Mouse (Mus musculus) T-cell, adult 2 months (primary cell): Measurements from ENCODE around the gene Hspb2.

ENCODE experiments used
- DNase-seq: peaks from one replicate; pipeline ENCODE4 v3.0.0; 2022; ENCODE audit warnings: low spot score

Gene Hspb2

DNA sequence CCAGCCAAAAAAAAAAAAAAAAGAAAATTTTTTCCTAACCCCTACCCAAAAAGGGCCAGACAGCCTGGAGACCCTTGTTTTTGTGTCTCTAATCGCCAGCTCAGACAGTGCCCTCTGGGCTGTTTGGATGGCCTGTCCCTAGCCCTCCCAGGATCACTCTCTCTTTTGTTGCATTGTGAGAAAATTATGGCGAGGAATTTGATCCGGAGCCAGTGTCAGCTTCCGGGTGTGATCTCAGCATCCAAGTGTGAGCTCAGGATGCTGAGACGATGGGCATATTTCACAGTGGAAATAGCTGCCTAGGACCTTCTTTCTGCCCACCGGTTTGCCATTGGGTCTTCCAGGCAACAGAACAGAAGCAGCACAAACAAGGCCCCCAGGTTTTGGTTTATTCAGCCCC lies 1.4 kb downstream of the Hspb2 start:
- DNase-seq = no peak

DNA sequence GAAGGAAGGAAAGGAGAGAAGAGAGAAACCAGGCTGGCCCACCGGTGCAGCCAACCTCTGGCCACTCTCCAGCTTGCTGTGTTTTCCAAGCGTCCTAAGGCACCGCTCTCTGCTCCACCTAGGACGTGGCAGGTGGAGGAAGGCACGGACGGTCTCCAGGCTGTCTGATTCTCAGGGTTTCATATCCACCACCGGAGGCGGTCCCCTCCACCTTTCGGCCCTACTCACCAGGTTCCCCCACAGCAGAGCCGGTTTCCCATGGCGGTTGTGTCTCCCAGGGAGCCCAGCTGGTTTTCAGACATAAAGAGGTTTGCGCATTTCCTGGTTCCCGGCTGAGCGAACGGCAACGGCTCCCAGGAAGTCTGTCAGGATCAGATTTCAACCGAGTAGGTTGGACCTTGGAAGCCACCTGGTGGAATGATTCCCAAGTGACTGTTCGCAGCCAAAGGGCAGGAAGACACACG lies 5.9 kb downstream of the Hspb2 start, which contains the start of gene 2310030G06Rik:
2310030G06Rik (minus strand) TSS at position 323 of the 464 bp plus-strand sequence.
- DNase-seq = no peak

DNA sequence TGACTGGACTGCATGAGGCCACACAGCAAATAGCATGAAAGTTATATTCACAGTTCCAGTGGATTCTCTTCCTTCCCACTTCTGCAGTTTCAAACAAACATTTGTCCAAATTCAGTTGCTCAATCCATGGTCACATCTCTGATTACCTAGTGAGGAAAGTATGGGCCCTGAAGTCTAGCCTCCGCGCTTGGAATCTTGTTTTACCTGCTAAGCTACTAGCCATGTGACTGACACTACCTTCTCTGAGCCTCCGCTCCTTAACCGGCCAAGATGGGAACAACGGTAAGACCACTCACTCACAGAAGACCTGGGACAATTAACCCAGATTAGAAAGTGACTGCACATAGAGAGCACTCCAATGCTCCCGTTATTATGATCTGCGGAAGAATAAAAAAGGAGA lies 6.3 kb downstream of the Hspb2 start:
- DNase-seq = no peak

DNA sequence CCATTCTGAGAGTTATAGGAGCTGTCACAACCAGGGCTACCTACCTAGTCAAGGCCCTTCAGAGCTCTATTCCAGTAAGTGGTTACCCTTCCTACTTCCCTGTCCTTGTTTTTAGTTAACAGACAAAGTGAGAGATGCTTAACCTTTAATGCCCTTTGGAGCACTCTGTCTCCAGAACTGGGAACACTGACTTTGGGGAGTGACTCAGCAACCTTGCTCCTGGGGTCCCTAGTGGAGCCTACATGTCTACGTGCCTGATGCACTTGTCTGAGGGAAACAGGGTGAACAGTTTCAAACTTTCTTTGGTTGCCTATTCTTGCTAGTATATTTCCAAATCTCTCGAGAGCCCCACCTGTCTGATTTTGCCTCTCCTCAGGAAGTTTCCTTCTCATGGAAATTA lies 9.4 kb downstream of the Hspb2 start:
- no peak for DNase-seq

DNA sequence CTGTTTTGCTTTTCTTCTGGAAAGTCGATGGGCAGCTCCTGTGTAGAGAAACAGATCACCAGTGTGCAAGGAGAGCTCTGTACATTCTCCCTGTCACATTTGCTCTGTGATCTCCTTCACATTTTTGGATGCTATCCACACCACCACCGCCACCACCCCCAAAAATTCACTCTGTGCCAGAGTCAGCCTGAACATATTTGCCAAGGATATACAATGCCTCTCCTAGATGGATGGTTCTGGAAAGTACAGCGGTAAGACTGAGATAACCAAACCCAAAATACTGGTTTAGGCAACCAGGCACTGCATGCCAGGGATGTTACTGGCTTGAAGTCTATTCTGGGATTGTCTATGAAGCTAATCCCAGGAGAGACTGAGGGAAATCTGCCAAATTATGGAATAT lies 9.9 kb downstream of the Hspb2 start:
- no peak for DNase-seq

DNA sequence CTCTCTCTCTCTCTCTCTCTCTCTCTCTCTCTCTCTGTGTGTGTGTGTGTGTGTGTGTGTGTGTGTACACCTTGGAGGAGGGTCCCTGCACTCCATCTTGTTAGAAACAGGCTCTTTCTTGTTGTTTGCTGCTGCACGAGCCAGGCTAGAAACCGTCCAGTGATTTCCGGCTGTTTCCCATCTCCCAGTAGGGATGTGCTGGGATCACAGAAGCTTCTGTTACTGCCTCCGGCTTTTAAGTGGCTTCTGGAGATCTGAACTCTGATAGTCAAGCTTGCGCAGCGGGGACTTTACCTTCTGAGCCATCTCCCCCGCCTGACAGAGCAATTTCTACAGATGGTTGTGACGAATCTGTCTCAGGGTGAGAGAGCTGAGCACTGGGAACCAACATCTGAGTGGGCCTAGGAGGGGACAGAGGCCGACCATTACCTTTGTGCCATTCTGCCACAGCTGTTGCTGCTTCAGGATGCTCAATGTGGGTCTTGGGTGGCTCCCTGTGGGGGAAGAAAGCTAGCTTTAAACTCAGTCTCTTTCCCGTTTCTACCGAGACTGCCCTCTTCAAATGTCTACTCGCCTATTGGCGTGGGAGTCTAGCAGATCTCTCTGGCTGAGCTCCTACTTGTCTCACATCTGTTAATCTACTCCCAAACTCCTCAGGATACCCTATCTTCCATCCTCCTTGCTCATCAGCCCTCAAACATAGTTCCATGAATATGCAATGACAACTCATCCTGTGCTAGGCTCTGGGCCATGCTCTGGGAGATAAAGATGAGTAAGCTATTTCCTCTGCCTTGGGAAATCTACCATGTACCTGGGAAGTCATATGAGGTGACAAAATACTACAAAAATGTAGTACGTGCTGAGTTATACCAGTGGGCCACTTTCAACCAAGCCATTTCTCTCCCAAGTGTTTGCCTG lies 11.0 kb downstream of the Hspb2 start:
- no peak for DNase-seq

DNA sequence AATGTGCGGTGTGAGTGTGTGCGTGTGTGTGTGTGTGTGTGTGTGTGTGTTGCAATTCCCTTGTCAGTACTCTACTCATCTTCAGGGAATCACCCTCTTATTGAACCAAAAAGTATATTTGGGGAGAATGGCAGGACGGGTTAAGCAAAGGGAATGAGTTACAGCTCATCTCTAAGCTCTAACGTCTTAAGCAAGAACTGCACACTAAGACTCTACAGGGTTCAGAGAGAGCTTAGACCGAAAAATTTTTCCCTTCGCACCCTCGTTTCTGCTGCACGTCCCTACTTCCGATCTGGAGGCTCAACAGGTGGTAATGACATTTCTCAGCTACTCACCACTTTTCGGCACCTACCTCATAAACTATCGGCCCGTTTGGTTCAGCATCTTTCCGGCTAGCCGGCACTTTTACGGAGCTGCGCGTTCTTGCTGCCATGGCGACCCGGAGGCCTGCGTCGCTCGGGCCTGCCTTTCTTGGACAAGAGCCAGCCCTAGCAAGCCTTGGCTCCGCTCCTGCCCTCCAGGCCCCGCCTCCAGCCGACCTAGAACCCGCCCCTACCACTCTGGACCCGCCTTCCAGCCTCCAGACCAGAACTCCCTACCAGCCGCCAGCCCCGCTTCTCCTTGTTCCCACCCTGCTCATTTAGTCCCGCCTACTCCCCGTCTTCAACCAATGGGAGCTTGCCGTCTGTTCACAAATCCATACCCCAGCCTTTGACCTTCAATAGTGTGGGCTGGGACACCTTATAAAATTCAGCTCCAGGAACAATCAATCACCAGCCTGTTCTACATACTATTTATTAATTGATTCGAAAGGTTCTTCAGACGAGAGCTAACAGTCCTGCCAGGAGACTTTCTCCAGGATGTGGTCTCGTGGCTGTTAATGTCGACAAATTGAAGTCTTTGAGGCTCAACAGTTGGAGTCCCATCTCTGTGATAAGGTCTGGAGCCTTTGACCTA lies 13.0 kb downstream of the Hspb2 start, which contains the start of gene Dixdc1:
Dixdc1 (minus strand) TSS at position 604 of the 957 bp plus-strand sequence.
- DNase-seq = peak; percentile 81

DNA sequence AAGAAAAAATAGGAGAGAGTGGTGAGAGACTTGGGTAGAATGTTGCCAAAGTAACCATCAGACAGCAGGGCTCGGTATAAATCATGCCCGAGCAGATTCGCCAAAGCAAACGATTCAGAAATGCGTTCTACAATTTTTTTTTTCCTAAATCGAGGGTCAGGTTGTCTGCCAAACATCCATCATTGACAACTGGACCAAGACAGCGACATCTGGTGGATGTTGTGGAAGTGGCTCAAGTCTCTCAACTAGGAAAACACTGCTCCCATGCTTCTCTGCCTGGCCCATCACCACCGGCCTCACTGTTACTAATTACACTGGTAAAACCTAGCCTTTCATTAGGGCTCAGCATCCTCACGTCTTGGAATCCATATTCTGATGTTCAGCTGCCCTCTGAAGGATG lies 17.2 kb downstream of the Hspb2 start:
- DNase-seq = no peak

DNA sequence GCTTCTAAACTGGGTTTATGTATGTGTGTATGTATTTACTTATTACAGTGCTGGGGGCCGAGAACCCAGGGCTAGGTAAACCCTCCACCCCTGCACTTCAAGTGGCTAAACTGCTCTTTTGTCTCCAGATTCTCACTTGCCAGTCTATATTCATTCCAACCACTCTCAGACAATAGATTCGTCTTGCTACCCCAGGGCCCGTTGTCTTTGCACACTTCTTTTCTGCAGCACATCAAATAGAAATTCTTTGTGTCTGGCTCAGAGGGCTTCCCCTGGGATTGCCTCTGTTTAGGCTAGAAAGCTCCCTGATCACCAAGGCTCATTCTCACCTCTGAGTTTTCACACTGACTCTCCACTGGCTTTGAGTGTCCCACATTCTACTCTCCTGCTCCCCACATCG lies 19.6 kb downstream of the Hspb2 start:
- no peak for DNase-seq

DNA sequence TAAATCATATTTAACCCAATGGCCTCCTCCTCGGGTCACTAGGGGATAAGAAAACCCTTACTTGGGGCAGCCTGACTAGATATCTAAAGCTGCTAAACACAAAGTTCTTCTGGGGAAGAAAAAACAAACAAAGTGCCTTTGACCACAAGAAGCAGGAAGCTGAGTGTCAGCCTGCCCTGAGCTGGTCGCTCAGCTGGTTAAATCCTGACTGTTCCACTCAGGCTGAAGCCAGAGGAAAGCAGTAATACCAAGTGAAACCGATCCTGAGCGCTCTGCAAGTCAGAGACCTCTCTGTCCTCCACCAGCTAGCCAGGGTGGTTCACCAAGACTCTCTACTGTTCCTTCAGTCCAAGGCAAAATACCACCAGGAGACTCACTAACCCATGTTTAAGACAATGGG lies 22.6 kb downstream of the Hspb2 start:
- no peak for DNase-seq

DNA sequence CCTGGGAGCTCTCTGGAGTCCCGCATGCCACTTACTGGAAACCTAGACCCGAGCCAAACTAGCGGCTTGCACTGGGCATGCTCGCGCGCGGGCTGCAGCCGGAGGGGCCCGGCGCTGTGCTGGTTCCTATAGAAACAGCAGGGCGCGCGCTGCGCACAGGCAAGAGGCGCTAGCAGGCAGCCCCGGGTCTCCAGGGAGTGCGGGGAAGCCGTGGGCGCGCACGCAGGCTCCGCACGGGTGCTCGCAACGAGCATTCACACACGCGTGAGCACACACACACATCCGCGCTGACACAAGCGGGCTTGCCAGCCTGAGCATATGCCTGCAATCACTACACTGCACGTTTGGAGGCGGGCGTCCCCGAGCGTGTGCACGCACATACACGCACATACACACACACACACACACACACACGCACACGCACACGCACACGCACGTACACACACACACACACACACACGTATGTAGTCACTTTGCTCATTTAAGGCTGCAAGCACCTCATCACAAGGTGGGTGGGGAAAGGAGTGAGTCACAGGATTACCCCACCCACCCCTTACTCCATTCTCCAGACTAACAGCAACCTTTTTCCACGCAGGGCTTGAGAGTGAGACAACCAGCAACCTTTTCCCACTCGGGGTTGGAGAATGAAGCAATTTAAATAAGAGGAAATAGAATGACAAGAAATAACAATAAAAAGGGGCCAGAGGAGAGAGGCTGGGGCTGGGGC lies 24.1 kb downstream of the Hspb2 start:
- peak; percentile 18 for DNase-seq

DNA sequence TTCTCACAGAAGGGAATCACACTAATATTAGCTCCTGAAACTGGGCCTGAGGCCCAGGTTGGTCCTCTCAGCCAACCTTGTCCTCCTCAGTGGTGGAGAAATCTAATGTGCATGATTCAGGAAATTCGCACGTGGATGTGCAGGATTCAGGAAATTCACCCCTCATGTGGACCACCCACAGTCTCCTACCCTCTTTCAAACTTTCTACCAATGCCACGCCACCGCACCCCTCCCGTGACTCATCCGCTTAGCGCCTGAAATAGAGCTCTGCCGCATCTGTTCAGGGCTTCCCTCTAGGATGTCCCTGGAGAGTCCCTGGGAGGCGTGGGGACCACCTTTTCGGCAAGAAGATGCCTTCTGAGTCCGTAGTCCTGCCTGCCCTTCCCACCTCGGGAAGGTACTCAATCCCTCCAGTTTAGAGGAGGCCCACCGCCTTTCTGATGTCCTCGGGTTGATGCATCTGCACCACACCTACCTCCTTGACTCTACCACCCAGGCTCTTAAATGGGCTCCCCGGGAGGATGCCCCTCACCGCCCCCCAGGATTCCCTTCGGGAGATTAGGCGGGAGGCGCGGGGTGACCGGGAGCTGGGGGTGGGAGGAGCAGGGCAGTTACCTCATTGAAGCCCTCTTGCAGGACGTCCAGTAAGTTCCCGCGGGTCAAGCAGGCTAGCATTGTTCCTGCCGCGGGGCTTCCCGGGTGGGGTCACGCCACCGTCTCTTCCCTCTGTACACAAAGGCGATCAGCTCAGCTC lies 24.8 kb downstream of the Hspb2 start:
- no peak for DNase-seq

DNA sequence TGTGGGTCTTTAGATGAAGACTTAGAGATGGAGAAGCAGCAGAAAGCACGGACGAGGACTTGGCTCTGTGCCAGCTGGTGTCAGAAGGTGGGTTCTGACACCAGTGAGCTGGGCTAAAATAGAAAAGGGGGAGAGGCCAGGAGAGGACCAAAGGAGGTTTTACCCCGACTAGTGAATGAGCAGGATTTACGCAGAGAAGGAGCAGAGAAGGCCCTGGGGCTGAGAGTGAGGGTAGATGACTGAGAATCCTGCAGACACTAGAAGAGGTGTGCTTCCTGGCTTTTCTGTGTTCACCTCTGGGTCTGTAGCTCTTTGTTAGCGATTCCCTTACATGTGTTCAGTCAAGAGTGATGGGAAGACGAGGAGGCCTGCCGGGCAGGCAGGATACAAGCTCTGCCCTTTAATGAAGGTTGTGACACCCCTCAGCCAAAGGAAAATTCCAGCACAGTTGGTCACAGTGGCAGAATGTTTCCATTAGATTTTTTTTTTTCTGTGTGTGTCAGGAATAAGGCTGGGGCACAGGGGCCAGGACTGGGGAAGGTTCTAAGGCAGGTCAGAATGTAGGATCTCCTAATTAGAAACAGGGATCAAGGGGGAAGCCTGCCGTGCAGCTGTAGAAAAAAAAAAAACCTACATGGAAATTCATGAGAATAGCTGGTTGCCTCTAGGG lies 26.1 kb downstream of the Hspb2 start:
- DNase-seq = no peak

DNA sequence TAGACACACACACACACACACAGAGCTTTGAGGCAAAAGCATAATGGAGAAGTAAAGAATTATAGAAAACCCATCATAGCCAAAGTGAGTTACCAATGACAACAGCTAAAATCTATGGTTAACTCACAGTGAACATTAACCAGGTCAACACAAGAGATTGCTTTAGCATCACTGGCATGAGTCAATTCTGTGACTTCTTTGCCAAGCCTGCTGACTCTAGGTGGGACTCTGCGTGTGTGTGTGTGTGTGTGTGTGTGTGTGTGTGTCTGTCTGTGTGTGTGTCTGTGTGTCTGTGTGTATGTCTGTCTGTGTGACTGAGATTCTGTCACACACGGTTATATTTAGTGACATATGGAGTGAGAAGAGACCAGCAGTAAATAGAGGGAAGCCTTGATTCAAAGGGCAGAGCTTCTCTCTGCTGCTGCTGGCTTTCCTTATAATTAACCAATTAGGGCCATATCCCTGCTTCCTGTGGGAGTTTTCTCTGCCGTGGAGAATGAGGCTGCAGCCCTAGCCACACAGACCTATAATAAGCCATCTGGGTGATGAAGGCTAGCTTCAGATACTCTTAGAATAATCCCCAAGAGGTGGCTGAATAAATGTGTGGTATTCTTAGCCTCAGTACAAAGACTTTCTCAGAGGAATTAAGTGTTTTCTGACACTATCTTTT lies 27.4 kb downstream of the Hspb2 start:
- DNase-seq = no peak

DNA sequence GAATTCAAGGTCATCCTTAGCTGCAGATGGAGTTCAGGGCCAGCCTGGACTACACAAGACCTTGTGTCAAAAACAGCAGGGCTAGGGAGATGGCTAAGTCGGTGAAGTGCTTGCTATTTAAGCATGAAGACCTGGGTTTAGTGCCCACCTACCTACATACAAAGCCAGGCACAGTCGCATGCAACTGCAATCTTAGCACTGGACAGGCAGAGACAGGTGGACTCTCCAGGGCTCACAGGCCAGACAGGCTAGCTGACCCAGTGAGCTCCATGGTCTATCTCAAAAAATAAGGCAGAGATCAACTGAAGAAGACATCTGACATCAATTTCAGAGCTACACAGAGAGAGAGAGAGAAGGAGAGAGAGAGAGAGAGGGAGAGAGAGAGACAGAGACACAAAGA lies 28.0 kb downstream of the Hspb2 start:
- no peak for DNase-seq

DNA sequence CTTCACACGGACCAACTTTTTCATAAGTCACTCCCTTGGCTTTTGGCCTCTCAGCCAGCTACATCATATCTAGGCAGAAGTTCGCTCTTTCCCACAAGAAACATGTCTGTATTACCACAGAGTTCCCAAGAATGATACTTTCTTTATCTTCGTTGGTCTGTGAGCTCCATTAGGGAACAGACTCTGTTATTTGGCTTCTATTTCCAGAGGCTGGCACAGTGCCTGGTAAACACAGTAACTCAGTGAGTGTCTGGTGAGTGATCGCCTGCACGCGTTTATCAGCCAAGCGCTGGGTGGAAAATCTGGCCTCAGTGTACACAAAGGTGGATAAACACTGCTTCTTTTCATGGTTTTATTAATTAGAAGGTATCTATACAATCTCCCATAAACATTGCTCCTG lies 28.7 kb downstream of the Hspb2 start:
- DNase-seq = no peak

DNA sequence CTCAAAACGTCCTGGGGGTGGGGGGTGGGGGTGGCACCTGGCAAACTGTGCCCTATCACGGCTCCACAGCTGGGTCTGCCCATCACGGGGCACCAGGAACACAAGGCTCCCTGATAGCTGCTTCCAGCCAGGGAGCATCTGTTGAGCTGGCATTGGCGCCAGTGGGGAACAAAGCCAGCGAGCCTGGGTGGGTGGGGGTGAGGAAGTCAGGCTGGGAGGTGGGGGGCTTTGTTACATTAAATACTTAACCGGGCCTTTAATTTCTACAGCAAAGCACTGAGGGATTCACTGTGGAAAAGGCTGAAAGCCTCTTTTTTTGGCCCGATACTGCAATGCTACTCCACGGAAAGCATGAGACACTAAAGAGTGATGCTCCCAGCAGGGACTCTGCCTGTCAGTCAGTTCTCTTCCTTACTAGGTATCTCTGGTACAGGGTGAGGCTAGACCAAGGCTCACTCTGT lies 29.7 kb downstream of the Hspb2 start:
- no peak for DNase-seq

DNA sequence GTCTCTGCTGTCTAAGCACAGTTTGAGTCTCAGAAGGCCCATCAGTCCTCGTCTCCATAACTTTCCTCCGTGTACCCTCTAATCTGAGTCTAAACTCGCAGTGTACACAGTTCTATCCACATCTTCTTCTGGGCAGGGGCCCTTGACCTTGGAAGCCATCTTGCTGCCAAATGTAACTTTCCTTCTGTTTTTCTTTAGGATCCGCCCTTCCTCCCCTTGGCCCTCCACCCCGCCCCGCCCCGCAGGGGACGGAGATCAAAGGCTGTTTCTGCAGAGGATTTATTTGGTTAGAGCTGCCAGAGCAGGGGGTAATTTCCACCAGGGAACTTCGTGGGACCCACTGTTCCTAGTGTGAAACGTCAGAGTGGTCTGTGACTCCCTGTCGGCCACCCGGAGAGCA lies 31.1 kb downstream of the Hspb2 start:
- no peak for DNase-seq

DNA sequence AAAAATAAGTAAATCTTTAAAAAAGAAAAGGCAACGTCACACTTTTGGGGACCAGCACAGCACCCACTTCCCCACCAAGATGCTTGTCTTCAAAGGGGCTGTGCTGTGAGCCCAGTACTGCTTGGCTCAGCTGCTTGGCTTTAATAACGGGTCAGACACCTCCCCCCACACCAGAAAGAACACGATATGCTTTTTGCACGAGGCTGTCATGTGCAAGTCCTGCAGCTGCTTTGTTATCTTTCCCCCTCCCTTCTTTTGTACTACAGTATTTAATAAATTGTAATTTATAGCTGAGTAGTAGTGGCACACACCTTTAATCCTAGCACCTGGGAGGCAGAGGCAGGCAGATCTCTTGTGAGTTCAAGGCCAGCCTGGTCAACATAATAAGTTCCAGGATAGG lies 33.3 kb downstream of the Hspb2 start:
- no peak for DNase-seq

DNA sequence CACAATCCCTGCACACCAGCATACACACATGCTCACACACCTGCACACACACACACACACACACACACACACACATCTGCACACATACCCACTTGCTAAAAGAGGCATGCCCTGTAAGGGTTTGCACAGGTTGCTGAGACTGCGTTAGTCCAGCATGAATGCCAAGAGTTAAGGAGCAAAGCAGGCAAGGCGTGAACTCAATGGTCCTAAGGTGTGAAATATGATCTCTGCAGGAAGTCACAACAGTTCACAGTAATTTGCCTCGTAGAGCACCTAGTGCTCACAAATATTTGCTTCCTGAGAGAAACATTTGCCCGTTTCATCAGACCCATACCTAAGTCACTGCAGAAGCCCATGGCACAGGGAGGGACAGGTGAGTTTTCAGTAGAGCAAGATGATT lies 38.0 kb downstream of the Hspb2 start:
- no peak for DNase-seq
